Mouse (Mus musculus): ENCODE results near the gene Zfp13.
"Not testable (repeated sequence)": the region's sequence is repeated elsewhere in the genome, so short reads cannot be mapped to it uniquely, and the experiment has no call there.

Gene Zfp13

DNA sequence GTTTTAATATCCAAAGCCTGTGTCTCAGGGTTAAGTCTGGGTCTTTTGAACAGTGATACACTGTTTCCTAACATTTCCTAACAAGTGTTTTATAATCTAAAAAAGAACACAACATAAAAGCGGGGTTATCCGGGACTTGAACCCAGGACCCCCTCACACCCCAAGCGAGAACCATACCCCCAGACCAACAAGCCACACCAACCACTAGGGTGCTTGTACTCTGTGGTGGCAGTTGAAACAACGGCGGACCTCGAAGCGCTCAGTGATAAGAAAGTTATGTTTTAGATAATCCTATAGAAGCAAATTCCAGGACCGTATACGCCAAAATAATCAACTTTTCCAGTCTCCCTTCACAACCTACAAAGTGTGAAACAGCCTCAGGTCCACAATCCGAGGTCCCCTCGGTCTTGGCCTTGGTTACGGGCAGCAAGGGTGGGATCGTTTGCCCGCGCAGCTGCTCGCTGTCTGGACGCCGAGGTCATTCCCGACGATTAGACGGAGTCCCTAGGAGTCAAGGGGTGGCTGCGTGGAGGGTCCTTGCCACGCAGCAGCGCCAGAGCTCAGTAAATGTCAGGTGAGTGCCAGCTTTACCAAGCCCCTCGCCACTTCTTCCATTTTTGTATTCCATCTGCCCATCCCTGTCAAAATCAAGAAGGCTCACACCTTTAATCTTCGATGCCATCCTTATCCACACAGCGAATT is 61.6 kb downstream of the Zfp13 start:
- ATAC-seq (ENCODE audit: insufficient number of reproducible peaks, low FRiP score, low TSS enrichment) = no peak

DNA sequence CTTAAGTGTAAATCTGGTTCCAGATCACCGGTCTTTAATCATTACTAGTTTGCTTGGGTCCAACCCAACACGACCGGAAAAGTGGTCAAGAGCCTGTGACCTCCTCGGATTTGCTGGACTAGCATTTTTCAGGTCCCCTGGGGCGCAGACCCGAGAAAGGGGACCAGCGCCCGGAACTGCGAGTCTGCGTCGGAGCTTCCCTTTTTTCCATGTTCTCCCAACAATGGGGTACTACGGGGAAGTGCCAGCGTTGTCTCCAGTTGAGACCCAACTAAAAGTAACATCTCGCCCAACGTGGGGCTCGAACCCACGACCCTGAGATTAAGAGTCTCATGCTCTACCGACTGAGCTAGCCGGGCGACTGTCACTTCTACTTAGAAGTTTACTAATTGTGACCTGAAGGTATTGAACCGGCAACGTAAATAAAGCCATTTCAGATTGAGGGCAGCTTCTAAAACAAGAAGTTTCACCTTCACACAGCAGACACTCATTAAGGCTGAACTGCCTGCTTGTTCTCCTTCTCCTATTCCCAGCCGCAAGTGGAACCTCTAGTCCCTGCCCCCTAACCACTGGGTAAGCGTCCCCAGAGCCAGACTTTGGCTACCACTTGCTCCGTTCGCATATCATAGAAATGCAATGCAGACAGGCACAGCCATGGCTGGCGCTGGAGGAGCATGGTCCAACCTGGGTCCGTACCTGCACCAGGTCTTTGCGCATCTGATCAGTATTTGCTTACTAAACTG is 64.1 kb downstream of the Zfp13 start:
- not testable (repeated sequence) for ATAC-seq (ENCODE audit: insufficient number of reproducible peaks, low FRiP score, low TSS enrichment)

DNA sequence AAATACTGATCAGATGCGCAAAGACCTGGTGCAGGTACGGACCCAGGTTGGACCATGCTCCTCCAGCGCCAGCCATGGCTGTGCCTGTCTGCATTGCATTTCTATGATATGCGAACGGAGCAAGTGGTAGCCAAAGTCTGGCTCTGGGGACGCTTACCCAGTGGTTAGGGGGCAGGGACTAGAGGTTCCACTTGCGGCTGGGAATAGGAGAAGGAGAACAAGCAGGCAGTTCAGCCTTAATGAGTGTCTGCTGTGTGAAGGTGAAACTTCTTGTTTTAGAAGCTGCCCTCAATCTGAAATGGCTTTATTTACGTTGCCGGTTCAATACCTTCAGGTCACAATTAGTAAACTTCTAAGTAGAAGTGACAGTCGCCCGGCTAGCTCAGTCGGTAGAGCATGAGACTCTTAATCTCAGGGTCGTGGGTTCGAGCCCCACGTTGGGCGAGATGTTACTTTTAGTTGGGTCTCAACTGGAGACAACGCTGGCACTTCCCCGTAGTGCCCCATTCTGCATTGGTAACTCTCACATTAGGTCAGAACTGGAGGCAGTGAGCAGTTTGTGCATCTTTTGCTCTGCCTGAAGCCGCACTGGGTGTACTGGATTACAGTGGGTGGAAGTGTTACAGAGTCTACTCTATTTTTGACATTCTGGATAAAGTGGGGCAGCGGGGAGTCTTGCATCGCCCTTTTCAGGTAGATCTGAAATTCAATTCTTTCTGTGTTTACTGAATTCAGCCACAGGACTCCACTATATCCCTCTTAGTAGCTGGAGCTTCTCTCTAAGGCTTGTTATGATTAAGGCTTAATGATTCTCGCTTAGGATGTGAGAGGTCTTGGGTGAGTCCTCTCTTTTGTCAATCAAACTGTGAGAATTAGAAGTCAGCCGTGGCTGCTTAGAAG is 65.4 kb downstream of the Zfp13 start:
- ATAC-seq (ENCODE audit: insufficient number of reproducible peaks, low FRiP score, low TSS enrichment) = not testable (repeated sequence)

DNA sequence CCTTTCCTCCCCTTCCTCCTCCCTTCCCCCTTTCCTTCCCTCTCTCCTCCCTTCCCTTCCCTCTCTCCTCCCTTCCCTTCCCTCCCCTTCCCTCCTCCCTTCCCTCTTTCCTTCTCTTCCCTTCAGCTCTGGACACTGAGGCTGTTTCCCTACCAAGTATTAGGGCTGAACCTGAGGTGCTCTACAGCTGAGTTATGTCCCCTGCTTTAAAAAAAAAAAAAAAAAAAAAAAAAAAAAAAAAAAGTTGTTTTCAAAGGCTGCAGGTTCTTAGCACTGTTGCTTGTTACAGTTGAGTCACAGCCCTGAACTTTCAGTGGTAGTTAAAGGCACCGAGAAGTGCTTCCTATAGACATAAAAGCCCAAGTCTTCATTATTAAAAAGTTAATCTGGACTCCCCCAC is 67.9 kb downstream of the Zfp13 start:
- ATAC-seq (ENCODE audit: insufficient number of reproducible peaks, low FRiP score, low TSS enrichment) = not testable (repeated sequence)
